Mouse (Mus musculus) liver, postnatal 0 days (tissue): ENCODE measurements around the gene Tcf20. TPM values are rescaled to one million over a fixed set of nuclear protein-coding genes. Genes with fewer than 3 reads are reported as not detected.

Experiments used
- ATAC-seq: fragments of 200-750 bp; cut with Nextera tagmentation; 2 replicates; pipeline ENCODE4 v1.8.0; 2017; ENCODE audit warnings: mild to moderate bottlenecking, moderate library complexity
- DNase-seq: peaks from one replicate; pipeline ENCODE4 v3.0.0-alpha.2; 2016
- H3K27ac ChIP-seq: fragments of 300-500 bp; sonication (generic); 2 replicates; pipeline ENCODE4 v1.5.1; 2014; ENCODE audit warnings: antibody characterized with exemption, moderate library complexity, mild to moderate bottlenecking, low read depth
- H3K27me3 ChIP-seq: fragments of 300-500 bp; sonication (generic); 2 replicates; pipeline ENCODE4 v1.6.1; 2014; ENCODE audit warnings: low read length, control low read depth, mixed read lengths; ENCODE audit not compliant: insufficient read depth
- H3K36me3 ChIP-seq: fragments of 300-500 bp; sonication (generic); replicated peaks from 2 replicates; pipeline ENCODE4 v1.6.1; 2014; ENCODE audit warnings: mild to moderate bottlenecking, control low read depth, low read length, moderate library complexity, mixed read lengths; ENCODE audit not compliant: insufficient read depth
- H3K4me1 ChIP-seq: fragments of 300-500 bp; sonication (generic); 2 replicates; pipeline ENCODE4 v1.6.1; 2014; ENCODE audit warnings: antibody characterized with exemption, mild to moderate bottlenecking, control low read depth; ENCODE audit not compliant: insufficient read depth
- H3K4me2 ChIP-seq: fragments of 300-500 bp; sonication (generic); 2 replicates; pipeline ENCODE4 v1.6.1; 2014; ENCODE audit warnings: low read depth, mild to moderate bottlenecking, low read length, moderate library complexity, mixed read lengths
- H3K4me3 ChIP-seq: fragments of 300-500 bp; sonication (generic); 2 replicates; pipeline ENCODE4 v1.5.1; 2014; ENCODE audit warnings: low read depth, low read length
- H3K9ac ChIP-seq: fragments of 300-500 bp; sonication (generic); replicated peaks from 2 replicates; pipeline ENCODE4 v1.6.1; 2014; ENCODE audit warnings: mild to moderate bottlenecking, moderate library complexity
- H3K9me3 ChIP-seq: fragments of 300-500 bp; sonication (generic); 2 replicates; pipeline ENCODE4 v1.6.1; 2016; ENCODE audit warnings: mild to moderate bottlenecking, control low read depth, low read length, mixed read lengths
- CTCF ChIP-seq: sonication (generic); IDR thresholded peaks from 2 replicates; pipeline ENCODE4 v1.5.1; 2016; ENCODE audit warnings: antibody characterized with exemption, low read depth
- EP300 ChIP-seq: IDR thresholded peaks from 2 replicates; pipeline ENCODE4 v1.6.1; 2016; ENCODE audit warnings: antibody characterized with exemption, low read depth, mild to moderate bottlenecking
- WGBS: fragments of 180-500 bp; shearing (Covaris S2); extraction: QIAGEN DNeasy Blood & Tissue Kit; methylation state at CpG from one replicate; pipeline ENCODE4 v1.1.7; 2014; ENCODE audit not compliant: insufficient replicate concordance; 5-methylcytosine and 5-hydroxymethylcytosine counted together
- polyA plus RNA-seq: library from polyadenylated mRNA; unstranded; fragments of >200 nt; fragmentation: Nextera tagmentation; extraction: Ambion mirVana; gene quantifications from 2 replicates; pipeline ENCODE4 v1.2.1, GENCODE M21; 2015

The Tcf20 gene
- polyA plus RNA-seq, 1 experiment from 2014 or later = 1.8 TPM

DNA sequence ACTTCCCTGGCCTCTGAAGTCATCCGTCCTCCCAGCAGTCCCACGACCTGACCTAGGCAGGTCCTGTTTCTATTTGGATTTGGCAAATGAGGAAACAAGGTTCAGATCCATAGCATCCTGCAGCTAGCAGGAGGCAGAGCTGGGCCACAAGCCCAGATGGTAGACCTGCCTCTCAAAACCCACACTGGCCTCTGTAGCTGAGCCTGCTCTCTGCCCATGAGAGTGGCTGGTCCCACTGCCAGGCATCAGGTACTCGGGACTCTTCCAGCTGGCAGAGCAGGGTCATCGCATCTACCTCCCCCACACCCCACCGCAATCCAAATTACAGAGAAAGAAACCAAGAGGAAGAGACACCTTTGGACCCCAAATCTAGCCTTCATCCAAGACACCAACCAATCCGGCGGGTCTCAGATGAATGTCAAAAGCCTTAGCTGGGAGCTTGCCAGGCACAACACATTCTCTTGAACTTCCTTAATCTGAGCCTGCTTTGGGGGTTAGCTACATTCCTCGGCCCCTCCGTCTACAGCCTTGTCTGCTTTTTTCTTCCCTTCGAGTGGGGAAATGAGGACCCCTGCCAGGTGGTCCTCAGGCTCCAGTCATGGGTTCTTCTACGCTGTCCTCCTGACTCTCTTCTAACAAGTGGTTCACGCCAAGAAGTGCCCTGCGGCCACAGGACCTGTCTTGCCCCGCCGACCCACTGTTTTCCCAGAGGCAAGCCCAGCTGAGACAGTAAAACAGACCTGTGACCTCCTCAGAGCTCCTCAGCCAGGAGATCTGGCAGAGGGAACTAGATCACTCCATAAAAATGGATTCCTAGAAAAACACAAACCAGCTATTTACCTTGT lies 5.8 kb downstream of the Tcf20 start:
- WGBS = 39% methylated on average over 15 of the region's 15 CpGs
- ATAC-seq (no peak), DNase-seq (no peak)
- H3K27me3 ChIP-seq = peaks cover 22% of the 10 kb centered on the region
- H3K27ac ChIP-seq = no peak overlapping the region
- no peaks in the 10 kb centered on the region for H3K36me3 ChIP-seq
- no peak overlapping the region for H3K4me2 ChIP-seq
- H3K4me3 ChIP-seq = no peak overlapping the region
- H3K9me3 ChIP-seq = no peaks in the 10 kb centered on the region
- no peak overlapping the region for H3K9ac ChIP-seq
- no peak for TF ChIP-seq CTCF
- peaks cover 1% of the 10 kb centered on the region; the same call in 1 of the 2 replicates for H3K4me1 ChIP-seq

DNA sequence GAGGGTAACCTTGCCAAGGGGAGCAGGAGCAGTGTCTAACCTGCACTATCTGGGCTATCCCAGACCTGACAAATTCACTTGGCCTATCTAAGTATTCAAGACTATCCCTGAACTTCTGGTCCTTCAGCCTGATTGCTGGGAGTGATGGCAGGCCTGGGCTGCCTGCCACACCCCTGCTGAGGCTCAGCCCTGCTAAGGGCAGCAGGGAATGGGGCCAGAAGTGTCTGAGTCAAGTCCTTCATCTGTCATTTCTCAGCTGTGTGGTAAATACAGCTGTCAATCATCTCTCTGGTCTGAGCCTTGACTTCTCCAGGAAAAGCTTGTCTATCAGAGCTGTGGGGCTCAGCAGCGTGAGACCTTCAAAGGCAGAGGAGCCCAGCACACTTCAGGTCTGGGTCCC lies 8.1 kb downstream of the Tcf20 start:
- H3K4me3 ChIP-seq = no peak overlapping the region
- no peak overlapping the region for H3K9ac ChIP-seq
- ATAC-seq (no peak), DNase-seq (no peak)
- WGBS = 78% methylated on average over 1 of the region's 1 CpGs
- no peaks in the 10 kb centered on the region for H3K9me3 ChIP-seq
- H3K4me1 ChIP-seq = no peaks in the 10 kb centered on the region
- TF ChIP-seq EP300 (no peak), CTCF (no peak)
- no peak overlapping the region for H3K27ac ChIP-seq
- H3K36me3 ChIP-seq = no peaks in the 10 kb centered on the region
- peaks cover 9% of the 10 kb centered on the region for H3K27me3 ChIP-seq
- H3K4me2 ChIP-seq = no peak overlapping the region

DNA sequence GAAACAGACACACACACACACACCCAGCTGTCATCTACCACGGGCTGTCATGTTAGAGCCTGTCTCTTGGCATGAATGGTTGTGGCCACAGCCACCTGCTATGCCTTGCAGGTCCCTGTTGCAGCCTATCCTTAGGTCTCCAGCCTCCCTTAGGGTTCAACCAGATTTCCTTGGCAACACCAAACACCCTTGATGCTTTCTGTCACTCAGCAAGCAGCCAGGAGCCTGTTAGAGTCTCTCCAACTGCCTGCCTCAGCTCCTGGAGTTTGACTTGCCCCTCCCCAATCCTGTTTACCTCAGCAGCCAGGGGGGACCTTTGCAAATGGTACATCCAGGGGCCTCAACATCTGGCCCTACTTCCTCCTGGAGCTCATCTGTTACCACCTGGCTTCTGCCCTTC lies 13.2 kb downstream of the Tcf20 start:
- no peak overlapping the region for H3K27ac ChIP-seq
- ATAC-seq (0 out of 2 replicates have a peak, but pooled peaks have one; percentile 21), DNase-seq (no peak)
- H3K9ac ChIP-seq = no peak overlapping the region
- H3K9me3 ChIP-seq = no peaks in the 10 kb centered on the region
- H3K4me2 ChIP-seq = no peak overlapping the region
- TF ChIP-seq CTCF (no peak), EP300 (no peak)
- H3K36me3 ChIP-seq = no peaks in the 10 kb centered on the region
- WGBS = 67% methylated on average over 1 of the region's 1 CpGs
- H3K4me1 ChIP-seq = peaks cover 6% of the 10 kb centered on the region
- no peak overlapping the region for H3K4me3 ChIP-seq
- no peaks in the 10 kb centered on the region for H3K27me3 ChIP-seq

DNA sequence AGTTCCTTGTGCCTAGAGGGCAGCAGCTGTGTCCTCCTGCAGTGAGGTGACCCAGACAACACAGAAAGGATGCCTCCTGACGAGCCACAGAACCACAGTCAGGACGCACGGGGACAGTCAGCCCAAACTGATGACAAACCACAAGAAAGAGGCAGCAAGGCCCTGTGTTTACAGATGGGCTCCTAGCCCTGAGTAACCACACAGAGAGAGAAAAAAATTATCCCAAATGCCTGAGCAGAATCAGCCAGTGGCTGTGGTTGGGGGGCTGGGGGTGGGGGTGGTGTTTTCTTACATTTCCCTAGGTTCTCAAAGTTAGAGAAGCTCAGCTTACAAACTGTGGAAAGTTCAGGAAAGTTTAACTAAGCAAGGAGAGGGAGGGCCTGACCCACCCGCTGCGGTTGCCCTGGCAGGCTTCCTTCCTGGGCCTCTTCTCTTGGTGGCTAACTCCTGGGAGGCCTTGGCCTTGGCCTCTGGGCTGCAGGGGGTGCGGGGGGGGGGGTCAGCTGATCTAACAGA lies 18.4 kb downstream of the Tcf20 start:
- Histone ChIP-seq H3K27me3 (peaks cover 14% of the 10 kb centered on the region), H3K9me3 (no peaks in the 10 kb centered on the region), H3K9ac (no peak overlapping the region), H3K4me1 (peaks cover 11% of the 10 kb centered on the region), H3K27ac (0 out of 2 replicates have a peak overlapping the region, but pooled peaks have one; percentile 34), H3K4me2 (no peak overlapping the region), H3K4me3 (no peak overlapping the region), H3K36me3 (no peaks in the 10 kb centered on the region)
- TF ChIP-seq CTCF = no peak
- TF ChIP-seq EP300 = no peak
- DNase-seq (peak; percentile 42), ATAC-seq (peak; percentile 53; the same call in 1 of the 2 replicates)
- 18% methylated on average over 6 of the region's 6 CpGs for WGBS

DNA sequence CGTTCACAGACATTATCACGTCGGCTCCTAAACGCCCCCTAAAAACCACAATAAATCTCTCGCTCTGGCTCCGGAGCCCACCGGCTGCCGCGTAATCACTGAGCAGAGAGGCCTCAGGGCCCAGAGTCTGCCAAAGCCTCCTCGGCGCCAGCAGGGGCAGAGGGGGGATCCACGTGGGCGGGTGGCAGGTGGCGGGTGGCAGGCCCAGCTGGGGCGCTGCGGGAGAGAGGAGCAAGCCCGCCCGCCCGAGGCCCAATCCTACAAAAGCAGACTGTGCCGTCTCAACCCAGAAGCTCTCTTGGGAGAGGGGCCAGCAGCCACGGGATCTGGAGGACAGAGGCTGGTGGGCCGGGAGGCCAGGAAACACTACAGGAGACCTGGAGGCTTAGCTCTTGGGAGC lies 19.2 kb downstream of the Tcf20 start:
- Histone ChIP-seq H3K4me2 (no peak overlapping the region), H3K4me1 (peaks cover 11% of the 10 kb centered on the region), H3K9me3 (no peaks in the 10 kb centered on the region), H3K4me3 (no peak overlapping the region), H3K27me3 (peaks cover 19% of the 10 kb centered on the region), H3K27ac (no peak overlapping the region), H3K9ac (no peak overlapping the region), H3K36me3 (no peaks in the 10 kb centered on the region)
- TF ChIP-seq EP300 = no peak
- no peak for TF ChIP-seq CTCF
- DNase-seq (peak; percentile 30), ATAC-seq (no peak)
- 11% methylated on average over 22 of the region's 22 CpGs for WGBS

DNA sequence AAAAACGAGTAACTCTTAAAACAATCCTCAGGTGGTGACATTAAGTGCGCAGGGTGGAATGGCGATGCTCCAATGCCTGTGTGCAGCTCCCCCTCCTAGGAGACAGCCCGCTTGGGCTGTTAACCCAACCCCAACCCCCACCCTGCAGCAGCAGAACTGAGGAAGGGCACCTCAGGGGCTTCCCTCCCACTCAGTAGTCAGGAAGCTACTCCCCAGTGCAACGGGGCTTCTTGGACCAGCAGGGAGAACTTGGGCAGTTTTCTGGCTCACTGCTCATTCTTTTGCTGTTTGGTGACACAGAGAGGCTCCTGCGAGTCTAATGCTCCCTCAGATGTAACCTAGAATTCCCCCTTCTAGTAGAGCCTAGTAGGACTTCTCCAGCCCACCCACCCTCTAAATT lies 19.7 kb downstream of the Tcf20 start:
- TF ChIP-seq EP300 (no peak), CTCF (no peak)
- ATAC-seq (no peak), DNase-seq (no peak)
- Histone ChIP-seq H3K9me3 (no peaks in the 10 kb centered on the region), H3K4me3 (no peak overlapping the region), H3K27ac (no peak overlapping the region), H3K27me3 (peaks cover 21% of the 10 kb centered on the region), H3K4me2 (no peak overlapping the region), H3K36me3 (no peaks in the 10 kb centered on the region), H3K9ac (no peak overlapping the region), H3K4me1 (peaks cover 11% of the 10 kb centered on the region)
- 36% methylated on average over 6 of the region's 6 CpGs for WGBS
